Mouse (Mus musculus) liver, embryonic 14.5 days (tissue): ENCODE data around the gene Rragd. TPM values are rescaled to one million over a fixed set of nuclear protein-coding genes. Genes with fewer than 3 reads are reported as not detected.

Experiments
- ATAC-seq: fragments of 200-750 bp; cut with Nextera tagmentation; 2 replicates; pipeline ENCODE4 v1.8.0; 2017; ENCODE audit warnings: moderate number of reproducible peaks, mild to moderate bottlenecking, moderate library complexity; ENCODE audit not compliant: insufficient read depth
- DNase-seq, 3 experiments: peaks; one replicate each; pipeline ENCODE4 v3.0.0-alpha.2; 2012 to 2013; ENCODE audit warnings: low read depth in 3 of 3, low spot score in 3 of 3
- H3K27ac ChIP-seq: fragments of 300-500 bp; sonication (generic); 2 replicates; pipeline ENCODE4 v1.5.1; 2014; ENCODE audit warnings: moderate library complexity, mild to moderate bottlenecking, control low read depth, inconsistent platforms
- H3K27me3 ChIP-seq: fragments of 300-500 bp; sonication (generic); 2 replicates; pipeline ENCODE4 v1.6.1; 2014; ENCODE audit warnings: mild to moderate bottlenecking, low read length, moderate library complexity; ENCODE audit not compliant: control insufficient read depth, insufficient read depth
- H3K36me3 ChIP-seq: fragments of 300-500 bp; sonication (generic); replicated peaks from 2 replicates; pipeline ENCODE4 v1.6.1; 2014; ENCODE audit warnings: low read depth; ENCODE audit not compliant: control insufficient read depth, insufficient read depth
- H3K4me1 ChIP-seq, 2 experiments: fragments of 200-500 bp in 1 of 2; fragments of 300-500 bp in 1 of 2; sonication (generic) in 1 of 2; replicated peaks; 2 replicates each; pipeline ENCODE4 v1.6.1; 2012 to 2014; ENCODE audit warnings: antibody characterized with exemption in 1 of 2, inconsistent platforms in 1 of 2, low read length in 1 of 2; ENCODE audit not compliant: control insufficient read depth in 2 of 2, insufficient read depth in 2 of 2
- H3K4me2 ChIP-seq: fragments of 300-500 bp; sonication (generic); 2 replicates; pipeline ENCODE4 v1.6.1; 2014; ENCODE audit warnings: low read depth, mild to moderate bottlenecking, control low read depth, moderate library complexity
- H3K4me3 ChIP-seq, 2 experiments: fragments of 200-500 bp in 1 of 2; fragments of 300-500 bp in 1 of 2; sonication (generic) in 1 of 2; 2 replicates each; pipeline ENCODE4 v1.5.1; 2012 to 2014; ENCODE audit warnings: low read depth in 2 of 2, low read length in 2 of 2, mild to moderate bottlenecking in 2 of 2, control low read depth in 1 of 2, inconsistent platforms in 1 of 2, moderate library complexity in 1 of 2; ENCODE audit not compliant: insufficient read depth in 1 of 2
- H3K9ac ChIP-seq: fragments of 300-500 bp; sonication (generic); replicated peaks from 2 replicates; pipeline ENCODE4 v1.6.1; 2014; ENCODE audit warnings: mild to moderate bottlenecking, control low read depth, moderate library complexity
- H3K9me3 ChIP-seq: fragments of 300-500 bp; sonication (generic); 2 replicates; pipeline ENCODE4 v1.6.1; 2016; ENCODE audit warnings: low read length, mixed read lengths; ENCODE audit not compliant: control insufficient read depth
- CTCF ChIP-seq: IDR thresholded peaks from 2 replicates; pipeline ENCODE4 v1.5.1; 2016; ENCODE audit warnings: antibody characterized with exemption, low read depth, control low read depth
- EP300 ChIP-seq: IDR thresholded peaks from 2 replicates; pipeline ENCODE4 v1.6.1; 2016; ENCODE audit warnings: antibody characterized with exemption, low read depth
- WGBS: fragments of 180-500 bp; shearing (Covaris S2); extraction: QIAGEN DNeasy Blood & Tissue Kit; methylation state at CpG from one replicate; pipeline ENCODE4 v1.1.7; 2014; ENCODE audit not compliant: insufficient replicate concordance; 5-methylcytosine and 5-hydroxymethylcytosine counted together
- polyA plus RNA-seq, 2 experiments: library from polyadenylated mRNA; depleted of rRNA in 1 of 2; stranded (reverse) in 1 of 2; unstranded in 1 of 2; fragments of >200 nt; fragmentation: Nextera tagmentation in 1 of 2; extraction: Ambion mirVana in 1 of 2; gene quantifications; 2 replicates each; pipeline versions ENCODE4 v1.2.1 to v1.2.3; 2012 to 2014

Rragd gene
- polyA plus RNA-seq (2012; rRNA removed) (1.4 and 2.4 TPM in 2 replicates), polyA plus RNA-seq (2014; fragmentation: Nextera tagmentation; extraction: Ambion mirVana) (2.6 and 4.1 TPM in 2 replicates)

DNA sequence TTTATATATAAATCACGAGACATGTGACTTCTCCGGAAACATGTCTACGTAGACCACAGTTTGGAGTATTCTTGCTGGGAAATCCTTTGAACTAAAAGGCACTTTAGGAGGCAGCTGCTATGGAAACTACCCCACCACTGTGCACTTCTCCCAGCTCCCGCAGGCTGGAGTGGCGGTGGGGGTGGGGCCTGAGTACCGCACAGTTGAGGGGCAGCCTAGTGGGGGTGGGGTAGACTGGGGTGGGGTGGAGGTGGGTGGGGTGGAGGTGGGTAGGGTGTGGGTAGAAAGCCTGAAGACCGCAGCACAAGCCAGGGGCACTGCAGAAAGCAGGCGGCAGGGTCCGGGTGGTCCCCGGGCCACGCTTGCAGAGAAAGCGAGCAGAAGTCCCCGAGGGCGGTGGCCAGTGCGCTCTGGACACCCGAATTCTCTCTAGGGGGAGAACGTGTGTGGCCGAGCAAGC, at the start of gene Rragd:
Gene Rragd, plus strand, starts transcription at position 322 of the 460 bp plus-strand sequence.
- Histone ChIP-seq H3K9me3 (no peaks in the 10 kb centered on the region), H3K4me2 (peak within 1 kb of the TSS; percentile 78), H3K27me3 (peaks cover 41% of the 10 kb centered on the region), H3K27ac (no peak within 1 kb of the TSS), H3K4me1 (peaks cover 28 to 37% of the 10 kb centered on the region in 2 experiments), H3K4me3 (peak within 1 kb of the TSS; percentile 59 to 61), H3K9ac (peak within 1 kb of the TSS; percentile 53), H3K36me3 (no peaks in the 10 kb centered on the region)
- TF ChIP-seq CTCF (no peak), EP300 (no peak)
- WGBS: 2% methylated on average over 18 of the region's 18 CpGs
- no peak for ATAC-seq
- DNase-seq: no peak

- no peak for ATAC-seq
- no peak for TF ChIP-seq EP300
- TF ChIP-seq CTCF: no peak
Observed at GRCm38 (mm10) chr4:32936762-32937341, 46.0 kb upstream of the Rragd start.

GRCm38 (mm10) chr4:32939521-32939920, 43.3 kb upstream of the Rragd start:
- no peak overlapping the region for H3K4me3 ChIP-seq
- H3K36me3 ChIP-seq: no peaks in the 10 kb centered on the region
- no peaks in the 10 kb centered on the region for H3K9me3 ChIP-seq
- 44% methylated on average over 4 of the region's 4 CpGs for WGBS
- DNase-seq (no peak), ATAC-seq (no peak)
- H3K9ac ChIP-seq: no peak overlapping the region
- TF ChIP-seq CTCF (no peak), EP300 (no peak)
- no peaks in the 10 kb centered on the region for H3K27me3 ChIP-seq
- H3K4me1 ChIP-seq: no peaks in the 10 kb centered on the region
- H3K4me2 ChIP-seq: no peak overlapping the region
- H3K27ac ChIP-seq: no peak overlapping the region

More at GRCm38 (mm10) chr4:32936762-32937341, 46.0 kb upstream of the Rragd start:
- Histone ChIP-seq H3K9ac (no peak overlapping the region), H3K36me3 (no peaks in the 10 kb centered on the region), H3K4me3 (no peak overlapping the region), H3K27ac (no peak overlapping the region), H3K4me2 (no peak overlapping the region), H3K9me3 (no peaks in the 10 kb centered on the region), H3K27me3 (no peaks in the 10 kb centered on the region), H3K4me1 (no peaks in the 10 kb centered on the region)
- 26% methylated on average over 9 of the region's 9 CpGs for WGBS
- no peak for DNase-seq

DNA sequence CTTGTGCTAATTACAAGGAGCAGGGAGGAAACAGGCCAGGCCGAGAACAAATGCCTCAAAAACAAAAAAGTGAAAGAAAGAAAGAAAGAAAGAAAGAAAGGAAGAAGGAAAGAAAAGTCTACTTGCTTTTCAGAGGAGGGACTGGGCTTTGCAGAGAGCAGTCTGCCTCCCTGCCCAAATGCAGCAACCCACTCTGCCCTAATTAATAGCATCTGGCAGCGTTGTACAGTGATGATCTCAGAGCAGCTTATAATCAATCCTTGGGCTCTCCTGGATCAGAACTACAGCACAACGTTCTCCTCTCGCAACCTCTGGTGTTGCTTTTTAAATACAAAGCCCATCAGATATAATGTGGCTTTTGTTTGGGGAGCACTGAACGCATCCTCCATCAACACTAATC, 42.9 kb upstream of the Rragd start:
- Histone ChIP-seq H3K4me1 (no peaks in the 10 kb centered on the region), H3K4me3 (no peak overlapping the region), H3K9ac (no peak overlapping the region), H3K9me3 (no peaks in the 10 kb centered on the region), H3K27me3 (no peaks in the 10 kb centered on the region), H3K27ac (no peak overlapping the region), H3K36me3 (no peaks in the 10 kb centered on the region), H3K4me2 (no peak overlapping the region)
- DNase-seq (no peak), ATAC-seq (no peak)
- TF ChIP-seq EP300 (no peak), CTCF (no peak)
- 63% methylated on average over 5 of the region's 5 CpGs for WGBS

DNA sequence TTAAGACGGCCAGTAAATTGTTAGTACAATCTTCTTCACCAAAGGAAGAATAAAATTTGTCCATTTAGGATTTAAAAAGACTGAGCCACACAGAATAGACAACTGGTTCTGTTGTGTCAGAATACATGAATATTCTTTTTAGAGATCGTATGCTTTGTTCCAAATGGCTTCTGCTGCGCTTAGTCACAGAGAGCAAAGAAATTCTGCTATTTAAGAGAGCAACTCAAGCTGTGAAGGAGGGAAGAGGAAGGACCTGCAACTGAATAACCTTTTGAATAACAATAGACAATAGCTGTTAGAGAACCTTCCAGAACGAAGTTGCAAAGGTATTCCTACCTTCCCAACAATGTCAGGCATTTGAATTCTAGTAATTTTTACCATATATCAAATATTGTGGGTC, 41.9 kb upstream of the Rragd start:
- Histone ChIP-seq H3K27me3 (no peaks in the 10 kb centered on the region), H3K36me3 (no peaks in the 10 kb centered on the region), H3K4me3 (no peak overlapping the region), H3K4me2 (no peak overlapping the region), H3K27ac (no peak overlapping the region), H3K4me1 (no peaks in the 10 kb centered on the region), H3K9ac (no peak overlapping the region), H3K9me3 (no peaks in the 10 kb centered on the region)
- TF ChIP-seq EP300: no peak
- TF ChIP-seq CTCF: no peak
- ATAC-seq (no peak), DNase-seq (no peak)
- WGBS: 53% methylated on average over 4 of the region's 4 CpGs
